ENCODE assay signal across 19 mouse cellular contexts in genomic region chr7:28966751-28967505, GRCm38 (mm10). TPM values are rescaled to one million over a fixed set of nuclear protein-coding genes. Genes with fewer than 3 reads are reported as not detected.
A peak's percentile ranks its signal among the peaks of the same experiment; 100 is the strongest.
DNase-seq lines count a peak whose midpoint lies in the region; ATAC-seq lines count a peak whose summit lies in the region.
"Had no signal": no experiment of that assay in that cellular context is flagged by ENCODE, and none has a peak within 500 bp of the region (broad histone marks: within the 10 kb centered on the region; RNA-seq: fewer than 3 reads in every experiment).

No protein-coding gene starts in this region.

- no peak overlapping the region for H3K4me3 ChIP-seq in heart, embryonic 14.5 days (ENCODE audit: control insufficient read depth in 1 of 2, insufficient read depth in 1 of 2, low read depth in 1 of 2, low read length in 2 of 2)
- no peak overlapping the region for H3K4me3 ChIP-seq in limb, embryonic 15.5 days
- no peak overlapping the region for H3K4me3 ChIP-seq in limb, embryonic 10.5 days
- no peak overlapping the region for H3K4me3 ChIP-seq in brown adipose tissue, adult 24 weeks (ENCODE audit: insufficient read depth, low read depth, low read length)
- H3K4me3 ChIP-seq: embryonic facial prominence, embryonic 13.5 days; forebrain, embryonic 15.5 days; limb, embryonic 13.5 days; midbrain, embryonic 12.5 days had no signal

- peaks cover 22% of the 10 kb centered on the region for H3K36me3 ChIP-seq in heart, embryonic 14.5 days (ENCODE audit: control insufficient read depth, insufficient read depth, low read length)
- peaks cover 26% of the 10 kb centered on the region for H3K36me3 ChIP-seq in limb, embryonic 15.5 days
- H3K36me3 ChIP-seq in limb, embryonic 10.5 days, result peaks cover 28% of the 10 kb centered on the region

- no peak for ATAC-seq in heart, embryonic 14.5 days (ENCODE audit: insufficient number of reproducible peaks, insufficient read depth, low FRiP score, low read depth)
- no peak for ATAC-seq in limb, embryonic 15.5 days (ENCODE audit: insufficient number of reproducible peaks, low FRiP score, low TSS enrichment, low read depth)
- ATAC-seq: CD4-positive, CD25-positive, alpha-beta regulatory T cell, adult 4 months; forebrain, embryonic 15.5 days; hindbrain, postnatal 0 days had no signal

- DNase-seq in adrenal gland, postnatal 10 days, result peak; percentile 75
- DNase-seq in adrenal gland, adult 8-10 months, result no peak
- DNase-seq in heart, postnatal 25 days (ENCODE audit: low spot score), result no peak
- DNase-seq in limb, embryonic 10.5 days (ENCODE audit: low spot score), result no peak
- DNase-seq in layer of hippocampus, adult 18-20 months (ENCODE audit: low spot score in 2 of 2), result no peak
- DNase-seq: cerebellum, adult 9-10 months; kidney, adult 18-20 months; kidney, postnatal 36 days; lung, postnatal 10 days; retina, postnatal 1 day had no signal

- H3K27me3 ChIP-seq in heart, embryonic 14.5 days (ENCODE audit: control insufficient read depth, insufficient read depth, low read length), result no peaks in the 10 kb centered on the region
- H3K27me3 ChIP-seq in limb, embryonic 15.5 days, result no peaks in the 10 kb centered on the region
- no peaks in the 10 kb centered on the region for H3K27me3 ChIP-seq in limb, embryonic 10.5 days (ENCODE audit: low read depth, poor library complexity, severe bottlenecking)
- H3K27me3 ChIP-seq: embryonic facial prominence, embryonic 13.5 days; forebrain, embryonic 15.5 days; limb, embryonic 13.5 days; midbrain, embryonic 12.5 days had no signal

- peak overlapping the region in 1 of 2 experiments; percentile 11; a peak in 1 of 4 replicates for H3K27ac ChIP-seq in heart, embryonic 14.5 days (replicated peaks in 1 of 2; ENCODE audit: control insufficient read depth in 1 of 2, insufficient read depth in 1 of 2, low read depth in 2 of 2, low read length in 2 of 2)
- H3K27ac ChIP-seq in limb, embryonic 15.5 days, result peak overlapping the region; percentile 14
- H3K27ac ChIP-seq in limb, embryonic 10.5 days, result no peak overlapping the region
- peak overlapping the region; percentile 96 for H3K27ac ChIP-seq in brown adipose tissue, adult 24 weeks (replicated peaks; ENCODE audit: low read depth, low read length)
- H3K27ac ChIP-seq: embryonic facial prominence, embryonic 13.5 days; forebrain, embryonic 15.5 days; hindbrain, postnatal 0 days; limb, embryonic 13.5 days; midbrain, embryonic 12.5 days had no signal

- H3K4me2 ChIP-seq in heart, embryonic 14.5 days (ENCODE audit: low read length), result no peak overlapping the region
- H3K4me2 ChIP-seq in limb, embryonic 15.5 days, result no peak overlapping the region
- H3K4me2 ChIP-seq: embryonic facial prominence, embryonic 13.5 days; forebrain, embryonic 15.5 days; limb, embryonic 13.5 days; midbrain, embryonic 12.5 days had no signal

- intact Hi-C loops in heart, postnatal 25 days (cut with DNase I), result no loop called here

- 62% methylated on average over 4 of the region's 4 CpGs for WGBS in heart, embryonic 14.5 days
- WGBS in limb, embryonic 15.5 days, result 72% methylated on average over 4 of the region's 4 CpGs
- 72% methylated on average over 4 of the region's 4 CpGs for whole genome bisulfite sequencing in limb, embryonic 10.5 days

- 0 out of 2 replicates have a peak overlapping the region, but pooled peaks have one; percentile 38 for H3K9ac ChIP-seq in heart, embryonic 14.5 days (ENCODE audit: low read length)
- H3K9ac ChIP-seq in limb, embryonic 15.5 days, result no peak overlapping the region
- H3K9ac ChIP-seq: embryonic facial prominence, embryonic 13.5 days; forebrain, embryonic 15.5 days; limb, embryonic 13.5 days; midbrain, embryonic 12.5 days had no signal

- H3K4me1 ChIP-seq in heart, embryonic 14.5 days (ENCODE audit: control insufficient read depth in 2 of 2, insufficient read depth in 2 of 2, low read length in 2 of 2), result peaks cover 18 to 21% of the 10 kb centered on the region in 2 experiments; a peak in 3 of 4 replicates
- H3K4me1 ChIP-seq in limb, embryonic 15.5 days, result peaks cover 18% of the 10 kb centered on the region
- peaks cover 13% of the 10 kb centered on the region for H3K4me1 ChIP-seq in limb, embryonic 10.5 days
- H3K4me1 ChIP-seq in brown adipose tissue, adult 24 weeks (ENCODE audit: control insufficient read depth, insufficient read depth, insufficient read length, low read length), result peaks cover 16% of the 10 kb centered on the region
- H3K4me1 ChIP-seq: embryonic facial prominence, embryonic 13.5 days; midbrain, embryonic 12.5 days had no signal

- H3K9me3 ChIP-seq in heart, embryonic 14.5 days (ENCODE audit: control insufficient read depth, low read length), result no peaks in the 10 kb centered on the region
- no peaks in the 10 kb centered on the region for H3K9me3 ChIP-seq in limb, embryonic 15.5 days
- H3K9me3 ChIP-seq in limb, embryonic 10.5 days (replicated peaks), result no peaks in the 10 kb centered on the region
- H3K9me3 ChIP-seq: embryonic facial prominence, embryonic 13.5 days; forebrain, embryonic 15.5 days; limb, embryonic 13.5 days; midbrain, embryonic 12.5 days had no signal

RNA-seq across cellular contexts. Expression of gene Actn4, which starts 4.8 kb away (rescaled TPM):
- 100 to 1,000 TPM; 236 to 261 TPM for total RNA-seq in adrenal gland, postnatal 10 days (2021)
- 100 to 1,000 TPM; 184 to 285 (median 233) TPM for total RNA-seq in adrenal gland, adult 8-10 months (2022)
- 221 and 228 TPM in 2 replicates for polyA plus RNA-seq in heart, embryonic 14.5 days (2014; fragmentation: Nextera tagmentation; extraction: Ambion mirVana)
- total RNA-seq in heart, postnatal 25 days (2021), result 100 to 1,000 TPM in 1 of 2 experiments, 10 to 100 TPM in 1; 77.0 to 101 TPM
- 347 and 359 TPM in 2 replicates for polyA plus RNA-seq in limb, embryonic 15.5 days (2015; fragmentation: Nextera tagmentation; extraction: Ambion mirVana)
- 253 and 285 TPM in 2 replicates for polyA plus RNA-seq in limb, embryonic 10.5 days (2016; fragmentation: Nextera tagmentation; extraction: Ambion mirVana)
- 122 and 135 TPM in 2 replicates for polyA plus RNA-seq in brown adipose tissue, adult 24 weeks (2012; ENCODE audit: insufficient read depth, insufficient read length, missing spikeins)
- total RNA-seq in layer of hippocampus, adult 18-20 months (2021), result 100 to 1,000 TPM; 127 to 136 TPM

RNA-seq across cellular contexts. Expression of gene Eif3k, which starts 14.7 kb away (rescaled TPM):
- 100 to 1,000 TPM; 240 to 250 TPM for total RNA-seq in adrenal gland, postnatal 10 days (2021)
- total RNA-seq in adrenal gland, adult 8-10 months (2022), result 100 to 1,000 TPM; 232 to 255 (median 240) TPM
- polyA plus RNA-seq in heart, embryonic 14.5 days (2014; fragmentation: Nextera tagmentation; extraction: Ambion mirVana), result 286 and 319 TPM in 2 replicates
- 100 to 1,000 TPM; 148 to 164 TPM for total RNA-seq in heart, postnatal 25 days (2021)
- polyA plus RNA-seq in limb, embryonic 15.5 days (2015; fragmentation: Nextera tagmentation; extraction: Ambion mirVana), result 372 and 387 TPM in 2 replicates
- polyA plus RNA-seq in limb, embryonic 10.5 days (2016; fragmentation: Nextera tagmentation; extraction: Ambion mirVana), result 446 and 467 TPM in 2 replicates
- polyA plus RNA-seq in brown adipose tissue, adult 24 weeks (2012; ENCODE audit: insufficient read depth, insufficient read length, missing spikeins), result 165 and 216 TPM in 2 replicates
- total RNA-seq in layer of hippocampus, adult 18-20 months (2021), result 100 to 1,000 TPM; 201 to 212 TPM

RNA-seq across cellular contexts. Expression of gene Map4k1, which starts 14.9 kb away (rescaled TPM):
- 1 to 10 TPM; 3.3 to 4.9 TPM for total RNA-seq in adrenal gland, postnatal 10 days (2021)
- 1 to 10 TPM; 1.4 to 3.9 (median 1.8) TPM for total RNA-seq in adrenal gland, adult 8-10 months (2022)
- polyA plus RNA-seq in heart, embryonic 14.5 days (2014; fragmentation: Nextera tagmentation; extraction: Ambion mirVana), result 2.8 and 3.3 TPM in 2 replicates
- total RNA-seq in heart, postnatal 25 days (2021), result 1 to 10 TPM in 1 of 2 experiments, under 1 TPM in 1; 0.44 to 1.3 TPM
- 7.2 and 7.6 TPM in 2 replicates for polyA plus RNA-seq in limb, embryonic 15.5 days (2015; fragmentation: Nextera tagmentation; extraction: Ambion mirVana)
- polyA plus RNA-seq in limb, embryonic 10.5 days (2016; fragmentation: Nextera tagmentation; extraction: Ambion mirVana), result 18.9 and 19.4 TPM in 2 replicates
- polyA plus RNA-seq in brown adipose tissue, adult 24 weeks (2012; ENCODE audit: insufficient read depth, insufficient read length, missing spikeins), result 0.63 and 1.4 TPM in 2 replicates
- 1 to 10 TPM in 1 of 2 experiments, under 1 TPM in 1; 0.99 to 1.3 TPM for total RNA-seq in layer of hippocampus, adult 18-20 months (2021)
